Mouse (Mus musculus): Measurements from ENCODE around the gene Zdhhc12.
"Not testable (repeated sequence)": the region's sequence is repeated elsewhere in the genome, so short reads cannot be mapped to it uniquely, and the experiment has no call there.

Zdhhc12 gene

GRCm38 (mm10) chr2:30093471-30094207, at the start of gene Zdhhc12:
Gene Zdhhc12 (minus strand): TSS chr2:30093648.
- peaks cover 66% of the 10 kb centered on the region for H3K36me3 ChIP-seq (ENCODE audit: insufficient read depth, low read length)
- no peaks in the 10 kb centered on the region for H3K9me3 ChIP-seq (ENCODE audit: low read length)
- TF ChIP-seq CTCF (conservative IDR thresholded peaks at IDR 0.05; ENCODE audit: low read length), result no peak
- no peak for TF ChIP-seq NANOG (IDR thresholded peaks at IDR 0.05; ENCODE audit: borderline replicate concordance, low read length)
- no peak for TF ChIP-seq POU5F1 (IDR thresholded peaks at IDR 0.05; ENCODE audit: borderline replicate concordance, low read length)
- H3K27me3 ChIP-seq (ENCODE audit: insufficient read depth, low read length), result no peaks in the 10 kb centered on the region
- H3K4me1 ChIP-seq (replicated peaks; ENCODE audit: low read depth, low read length), result peaks cover 59% of the 10 kb centered on the region
- peak within 1 kb of the TSS; percentile 92 for H3K4me3 ChIP-seq (replicated peaks; ENCODE audit: low read length)

GRCm38 (mm10) chr2:30140021-30140420, 46.6 kb upstream of the Zdhhc12 start:
- H3K9me3 ChIP-seq (ENCODE audit: low read length); H3K27me3 ChIP-seq (ENCODE audit: insufficient read depth, low read length); H3K4me3 ChIP-seq (replicated peaks; ENCODE audit: low read length): not testable (repeated sequence)
- peaks cover 66% of the 10 kb centered on the region for H3K4me1 ChIP-seq (replicated peaks; ENCODE audit: low read depth, low read length)
- peaks cover 95% of the 10 kb centered on the region for H3K36me3 ChIP-seq (ENCODE audit: insufficient read depth, low read length)

- H3K27me3 ChIP-seq (ENCODE audit: insufficient read depth, low read length), result no peaks in the 10 kb centered on the region
- peaks cover 79% of the 10 kb centered on the region for H3K4me1 ChIP-seq (replicated peaks; ENCODE audit: low read depth, low read length)
- TF ChIP-seq CTCF (conservative IDR thresholded peaks at IDR 0.05; ENCODE audit: low read length) (no peak), POU5F1 (IDR thresholded peaks at IDR 0.05; ENCODE audit: borderline replicate concordance, low read length) (no peak), NANOG (IDR thresholded peaks at IDR 0.05; ENCODE audit: borderline replicate concordance, low read length) (no peak)
- peaks cover 60% of the 10 kb centered on the region for H3K36me3 ChIP-seq (ENCODE audit: insufficient read depth, low read length)
- H3K4me3 ChIP-seq (replicated peaks; ENCODE audit: low read length), result peak overlapping the region; percentile 96
- H3K9me3 ChIP-seq (ENCODE audit: low read length), result peaks cover 4% of the 10 kb centered on the region
Observed at GRCm38 (mm10) chr2:30136458-30136857, 43.0 kb upstream of the Zdhhc12 start.

GRCm38 (mm10) chr2:30134928-30135620, 41.6 kb upstream of the Zdhhc12 start:
- Histone ChIP-seq H3K27me3 (ENCODE audit: insufficient read depth, low read length) (no peaks in the 10 kb centered on the region), H3K4me1 (replicated peaks; ENCODE audit: low read depth, low read length) (peaks cover 65% of the 10 kb centered on the region), H3K4me3 (replicated peaks; ENCODE audit: low read length) (peak overlapping the region; percentile 96), H3K9me3 (ENCODE audit: low read length) (peaks cover 16% of the 10 kb centered on the region), H3K36me3 (ENCODE audit: insufficient read depth, low read length) (peaks cover 46% of the 10 kb centered on the region)
- TF ChIP-seq NANOG (IDR thresholded peaks at IDR 0.05; ENCODE audit: borderline replicate concordance, low read length), result peak; percentile 78
- TF ChIP-seq POU5F1 (IDR thresholded peaks at IDR 0.05; ENCODE audit: borderline replicate concordance, low read length), result no peak

GRCm38 (mm10) chr2:30134378-30134711, 40.9 kb upstream of the Zdhhc12 start:
- no peak for TF ChIP-seq CTCF (conservative IDR thresholded peaks at IDR 0.05; ENCODE audit: low read length)
- TF ChIP-seq POU5F1 (IDR thresholded peaks at IDR 0.05; ENCODE audit: borderline replicate concordance, low read length), result no peak
- TF ChIP-seq NANOG (IDR thresholded peaks at IDR 0.05; ENCODE audit: borderline replicate concordance, low read length), result no peak
- H3K4me3 ChIP-seq (replicated peaks; ENCODE audit: low read length), result peak overlapping the region; percentile 96
- peaks cover 63% of the 10 kb centered on the region for H3K4me1 ChIP-seq (replicated peaks; ENCODE audit: low read depth, low read length)
- H3K27me3 ChIP-seq (ENCODE audit: insufficient read depth, low read length), result no peaks in the 10 kb centered on the region
- H3K36me3 ChIP-seq (ENCODE audit: insufficient read depth, low read length), result peaks cover 44% of the 10 kb centered on the region
- H3K9me3 ChIP-seq (ENCODE audit: low read length), result peaks cover 23% of the 10 kb centered on the region

- Histone ChIP-seq H3K27me3 (ENCODE audit: insufficient read depth, low read length) (no peaks in the 10 kb centered on the region), H3K4me1 (replicated peaks; ENCODE audit: low read depth, low read length) (peaks cover 59% of the 10 kb centered on the region), H3K9me3 (ENCODE audit: low read length) (peaks cover 27% of the 10 kb centered on the region), H3K4me3 (replicated peaks; ENCODE audit: low read length) (peak within 1 kb of the TSS; percentile 96), H3K36me3 (ENCODE audit: insufficient read depth, low read length) (peaks cover 40% of the 10 kb centered on the region)
- TF ChIP-seq POU5F1 (IDR thresholded peaks at IDR 0.05; ENCODE audit: borderline replicate concordance, low read length) (no peak), CTCF (conservative IDR thresholded peaks at IDR 0.05; ENCODE audit: low read length) (no peak), NANOG (IDR thresholded peaks at IDR 0.05; ENCODE audit: borderline replicate concordance, low read length) (no peak)
Observed at GRCm38 (mm10) chr2:30133613-30134377, 40.3 kb upstream of the Zdhhc12 start, which contains the start of gene Tbc1d13. Gene Tbc1d13 (plus strand): TSS chr2:30133746.

- Histone ChIP-seq H3K27me3 (ENCODE audit: insufficient read depth, low read length) (no peaks in the 10 kb centered on the region), H3K4me1 (replicated peaks; ENCODE audit: low read depth, low read length) (peaks cover 52% of the 10 kb centered on the region), H3K9me3 (ENCODE audit: low read length) (peaks cover 27% of the 10 kb centered on the region), H3K4me3 (replicated peaks; ENCODE audit: low read length) (peak overlapping the region; percentile 96), H3K36me3 (ENCODE audit: insufficient read depth, low read length) (peaks cover 32% of the 10 kb centered on the region)
- TF ChIP-seq CTCF (conservative IDR thresholded peaks at IDR 0.05; ENCODE audit: low read length) (no peak), POU5F1 (IDR thresholded peaks at IDR 0.05; ENCODE audit: borderline replicate concordance, low read length) (no peak), NANOG (IDR thresholded peaks at IDR 0.05; ENCODE audit: borderline replicate concordance, low read length) (no peak)
Observed at GRCm38 (mm10) chr2:30132801-30133612, 39.6 kb upstream of the Zdhhc12 start.

- Histone ChIP-seq H3K9me3 (ENCODE audit: low read length) (peaks cover 27% of the 10 kb centered on the region), H3K4me1 (replicated peaks; ENCODE audit: low read depth, low read length) (peaks cover 34% of the 10 kb centered on the region), H3K36me3 (ENCODE audit: insufficient read depth, low read length) (peaks cover 15% of the 10 kb centered on the region)
- not testable (repeated sequence) for H3K27me3 ChIP-seq (ENCODE audit: insufficient read depth, low read length); H3K4me3 ChIP-seq (replicated peaks; ENCODE audit: low read length)
Observed at GRCm38 (mm10) chr2:30131240-30131639, 37.8 kb upstream of the Zdhhc12 start.
